In genomic region chr15:81032941-81033629, GRCm38 (mm10) we compare ENCODE assay signal across 10 mouse cellular contexts. TPM values are rescaled to one million over a fixed set of nuclear protein-coding genes. Genes with fewer than 3 reads are reported as not detected.
DNase-seq lines count a peak whose midpoint lies in the region; ATAC-seq and TF ChIP-seq lines count a peak whose summit lies in the region.
"Had no signal": no experiment of that assay in that cellular context is flagged by ENCODE, and none has a peak within 500 bp of the region (broad histone marks: within the 10 kb centered on the region; RNA-seq: fewer than 3 reads in every experiment).

No protein-coding gene starts in this region.

- H3K27me3 ChIP-seq in limb, embryonic 15.5 days = no peaks in the 10 kb centered on the region
- H3K27me3 ChIP-seq: midbrain, embryonic 13.5 days had no signal

- peak; percentile 25 for DNase-seq in heart, postnatal 4 days
- no peak for DNase-seq in heart, postnatal 14 days
- DNase-seq in 3T3-L1 (ENCODE audit: low read depth, low spot score) = peak; percentile 64
- peak; percentile 20 for DNase-seq in brain, embryonic 14.5 days (ENCODE audit: low read depth)
- DNase-seq in gastrocnemius, postnatal 4 days (ENCODE audit: low spot score in 2 of 2) = no peak
- DNase-seq in right cerebral cortex, adult 2 months (ENCODE audit: low spot score in 2 of 2) = no peak
- DNase-seq in cerebellum, postnatal 14 days = no peak

- intact Hi-C loops in heart, postnatal 14 days (cut with DNase I) = no loop called here

- TF ChIP-seq CTCF in brain, embryonic 14.5 days (IDR thresholded peaks at IDR 0.05; ENCODE audit: borderline replicate concordance, extremely low read depth, insufficient read depth, insufficient read length) = no peak

- H3K9ac ChIP-seq in limb, embryonic 15.5 days = no peak overlapping the region
- H3K9ac ChIP-seq: midbrain, embryonic 13.5 days had no signal

- no peak overlapping the region for H3K4me3 ChIP-seq in limb, embryonic 15.5 days
- H3K4me3 ChIP-seq: midbrain, embryonic 13.5 days had no signal

- H3K4me1 ChIP-seq in limb, embryonic 15.5 days = peaks cover 27% of the 10 kb centered on the region

- 43% methylated on average over 9 of the region's 9 CpGs for WGBS in limb, embryonic 15.5 days

- H3K36me3 ChIP-seq in limb, embryonic 15.5 days = no peaks in the 10 kb centered on the region
- H3K36me3 ChIP-seq: midbrain, embryonic 13.5 days had no signal

- peak overlapping the region; percentile 6; the same call in 1 of the 2 replicates for H3K27ac ChIP-seq in limb, embryonic 15.5 days
- H3K27ac ChIP-seq: midbrain, embryonic 13.5 days had no signal

- ATAC-seq in limb, embryonic 15.5 days (ENCODE audit: insufficient number of reproducible peaks, low FRiP score, low TSS enrichment, low read depth) = 0 out of 2 replicates have a peak, but pooled peaks have one; percentile 50
- ATAC-seq: midbrain, embryonic 13.5 days had no signal

- no peak overlapping the region for H3K4me2 ChIP-seq in limb, embryonic 15.5 days
- H3K4me2 ChIP-seq: midbrain, embryonic 13.5 days had no signal

- no peaks in the 10 kb centered on the region for H3K9me3 ChIP-seq in limb, embryonic 15.5 days
- H3K9me3 ChIP-seq: G1E; midbrain, embryonic 13.5 days had no signal

- no peak for TF ChIP-seq POLR2A in brain, embryonic 14.5 days (IDR thresholded peaks at IDR 0.05; ENCODE audit: borderline replicate concordance, extremely low read depth, insufficient read depth, insufficient read length, poor library complexity, severe bottlenecking)

RNA-seq across cellular contexts. Expression of gene Sgsm3, which starts 55.5 kb away (rescaled TPM):
- 10 to 100 TPM; 10.3 to 10.8 TPM for total RNA-seq in heart, postnatal 4 days (2021)
- 10 to 100 TPM in 1 of 2 experiments, 1 to 10 TPM in 1; 9.8 to 10.9 TPM for total RNA-seq in heart, postnatal 14 days (2021)
- polyA plus RNA-seq in brain, embryonic 14.5 days (2012; rRNA removed) = 63.9 and 69.5 TPM in 2 replicates
- 26.0 and 34.0 TPM in 2 replicates for polyA plus RNA-seq in limb, embryonic 15.5 days (2015; fragmentation: Nextera tagmentation; extraction: Ambion mirVana)
- total RNA-seq in gastrocnemius, postnatal 4 days (2021) = 10 to 100 TPM; 12.8 to 15.0 TPM

Comparison
In these comparisons a context has a peak if more than half of its experiments do, and no peak if none do; other contexts are left out.
1. DNase-seq: peak in heart, postnatal 4 days (single experiment), 3T3-L1 (single experiment) and brain, embryonic 14.5 days (single experiment); none in heart, postnatal 14 days (0 of 2), gastrocnemius, postnatal 4 days (0 of 2), right cerebral cortex, adult 2 months (0 of 2) and cerebellum, postnatal 14 days (0 of 2).